ENCODE assay signal across 8 mouse cellular contexts in genomic region chr9:122885385-122885784, GRCm38 (mm10). TPM values are rescaled to one million over a fixed set of nuclear protein-coding genes. Genes with fewer than 3 reads are reported as not detected.
DNase-seq lines count a peak whose midpoint lies in the region; ATAC-seq and TF ChIP-seq lines count a peak whose summit lies in the region.

Gene Zkscan7 (plus strand): TSS chr9:122885685.

- WGBS in heart, embryonic 12.5 days: 79% methylated on average over 3 of the region's 3 CpGs
- WGBS in forebrain, embryonic 16.5 days: 82% methylated on average over 3 of the region's 3 CpGs
- 72% methylated on average over 3 of the region's 3 CpGs for WGBS in liver, postnatal 0 days (ENCODE audit: insufficient replicate concordance)

- 0 out of 2 replicates have a peak, but pooled peaks cover 9% of the 10 kb centered on the region for H3K36me3 ChIP-seq in heart, embryonic 12.5 days
- no peaks in the 10 kb centered on the region for H3K36me3 ChIP-seq in E14TG2a.4 (ENCODE audit: insufficient read depth, low read length)
- H3K36me3 ChIP-seq in forebrain, embryonic 16.5 days (ENCODE audit: control insufficient read depth, insufficient read depth): no peaks in the 10 kb centered on the region
- no peaks in the 10 kb centered on the region for H3K36me3 ChIP-seq in liver, postnatal 0 days (replicated peaks; ENCODE audit: insufficient read depth, low read length)

- H3K4me3 ChIP-seq in heart, embryonic 12.5 days: peak within 1 kb of the TSS; percentile 78
- H3K4me3 ChIP-seq in E14TG2a.4 (replicated peaks; ENCODE audit: low read length): peak within 1 kb of the TSS; percentile 82
- peak within 1 kb of the TSS; percentile 83 for H3K4me3 ChIP-seq in forebrain, embryonic 16.5 days (replicated peaks; ENCODE audit: low read length)
- H3K4me3 ChIP-seq in liver, postnatal 0 days (ENCODE audit: low read depth, low read length): peak within 1 kb of the TSS; percentile 62

- no peak for TF ChIP-seq CTCF in E14TG2a.4 (conservative IDR thresholded peaks at IDR 0.05; ENCODE audit: low read length)
- no peak for TF ChIP-seq CTCF in liver, postnatal 0 days (IDR thresholded peaks at IDR 0.05; ENCODE audit: low read depth)

- H3K27ac ChIP-seq in heart, embryonic 12.5 days (ENCODE audit: poor library complexity, severe bottlenecking): no peak within 1 kb of the TSS
- H3K27ac ChIP-seq in forebrain, embryonic 16.5 days (ENCODE audit: low read length): no peak within 1 kb of the TSS; the same call in 1 of the 2 replicates
- H3K27ac ChIP-seq in liver, postnatal 0 days (ENCODE audit: low read depth): no peak within 1 kb of the TSS

- no peak for TF ChIP-seq EP300 in liver, postnatal 0 days (IDR thresholded peaks at IDR 0.05; ENCODE audit: low read depth)

- no peaks in the 10 kb centered on the region for H3K9me3 ChIP-seq in heart, embryonic 12.5 days (replicated peaks)
- peaks cover 8% of the 10 kb centered on the region; the same call in 1 of the 2 replicates for H3K9me3 ChIP-seq in E14TG2a.4 (ENCODE audit: low read length)
- no peaks in the 10 kb centered on the region for H3K9me3 ChIP-seq in forebrain, embryonic 16.5 days (ENCODE audit: control insufficient read depth, low read length)
- H3K9me3 ChIP-seq in liver, postnatal 0 days (ENCODE audit: low read length): peaks cover 4% of the 10 kb centered on the region

- H3K27me3 ChIP-seq in heart, embryonic 12.5 days (replicated peaks): 0 out of 2 replicates have a peak, but pooled peaks cover 3% of the 10 kb centered on the region
- H3K27me3 ChIP-seq in E14TG2a.4 (ENCODE audit: insufficient read depth, low read length): peaks cover 28% of the 10 kb centered on the region
- no peaks in the 10 kb centered on the region for H3K27me3 ChIP-seq in forebrain, embryonic 16.5 days (replicated peaks; ENCODE audit: control insufficient read depth, insufficient read depth, low read length)
- H3K27me3 ChIP-seq in liver, postnatal 0 days (ENCODE audit: insufficient read depth, low read length): no peaks in the 10 kb centered on the region

- no peak within 1 kb of the TSS for H3K9ac ChIP-seq in heart, embryonic 12.5 days
- peak within 1 kb of the TSS; percentile 86; the same call in 1 of the 2 replicates for H3K9ac ChIP-seq in forebrain, embryonic 16.5 days (replicated peaks; ENCODE audit: low read depth, low read length)
- H3K9ac ChIP-seq in liver, postnatal 0 days (replicated peaks): no peak within 1 kb of the TSS

- intact Hi-C loops in heart, postnatal 36 days (cut with DNase I): no loop called here

- peak within 1 kb of the TSS; percentile 79 for H3K4me2 ChIP-seq in heart, embryonic 12.5 days
- peak within 1 kb of the TSS; percentile 83 for H3K4me2 ChIP-seq in forebrain, embryonic 16.5 days (ENCODE audit: low read length)
- peak within 1 kb of the TSS; percentile 91 for H3K4me2 ChIP-seq in liver, postnatal 0 days (ENCODE audit: low read depth, low read length)

- 0 out of 2 replicates have a peak, but pooled peaks cover 5% of the 10 kb centered on the region for H3K4me1 ChIP-seq in heart, embryonic 12.5 days (replicated peaks)
- H3K4me1 ChIP-seq in E14TG2a.4 (replicated peaks; ENCODE audit: low read depth, low read length): peaks cover 12% of the 10 kb centered on the region; the same call in 1 of the 2 replicates
- peaks cover 9% of the 10 kb centered on the region for H3K4me1 ChIP-seq in forebrain, embryonic 16.5 days (replicated peaks; ENCODE audit: control insufficient read depth, insufficient read depth, low read length)
- peaks cover 6% of the 10 kb centered on the region; the same call in 1 of the 2 replicates for H3K4me1 ChIP-seq in liver, postnatal 0 days (ENCODE audit: insufficient read depth)

- no peak for DNase-seq in heart, postnatal 36 days
- no peak for DNase-seq in liver, postnatal 0 days
- DNase-seq in urinary bladder, postnatal 14 days (ENCODE audit: low spot score): no peak
- no peak for DNase-seq in right cerebral cortex, postnatal 10 days (ENCODE audit: low spot score in 2 of 2)

- ATAC-seq in heart, embryonic 12.5 days (ENCODE audit: insufficient number of reproducible peaks, low FRiP score): no peak
- ATAC-seq in forebrain, embryonic 16.5 days: no peak
- ATAC-seq in liver, postnatal 0 days: no peak
- ATAC-seq in cerebellum, adult (ENCODE audit: insufficient number of reproducible peaks, low FRiP score, low TSS enrichment): no peak

RNA-seq across cellular contexts. Expression of gene Zkscan7, which starts in this region (rescaled TPM):
- polyA plus RNA-seq in heart, embryonic 12.5 days (2016; fragmentation: Nextera tagmentation; extraction: Ambion mirVana): 2.5 and 2.8 TPM in 2 replicates
- total RNA-seq in heart, postnatal 36 days (2021): 1 to 10 TPM; 6.3 to 6.6 TPM
- polyA plus RNA-seq in forebrain, embryonic 16.5 days (2015; fragmentation: Nextera tagmentation; extraction: Ambion mirVana): 3.2 and 5.8 TPM in 2 replicates
- polyA plus RNA-seq in liver, postnatal 0 days (2015; fragmentation: Nextera tagmentation; extraction: Ambion mirVana): 1.2 and 1.5 TPM in 2 replicates
